Mouse (Mus musculus) kidney, embryonic 15.5 days (tissue): ENCODE measurements at regions not wholly inside any gene's neighbourhood (a gene's known extent, or its start where the extent isn't known, plus 50 kb on each side); places are given as distances from the start of the nearest gene placed in this dataset.
A peak's percentile ranks its signal among the peaks of the same experiment; 100 is the strongest.

Experiments
- ATAC-seq: fragments of 200-750 bp; cut with Nextera tagmentation; replicated peaks from 2 replicates; pipeline ENCODE4 v1.8.0; 2017; ENCODE audit warnings: moderate TSS enrichment; ENCODE audit not compliant: low FRiP score
- H3K27ac ChIP-seq: fragments of 300-500 bp; sonication (generic); 2 replicates; pipeline ENCODE4 v1.5.1; 2015; ENCODE audit warnings: mild to moderate bottlenecking, inconsistent platforms
- H3K27me3 ChIP-seq: fragments of 300-500 bp; sonication (generic); 2 replicates; pipeline ENCODE4 v1.6.1; 2015; ENCODE audit warnings: inconsistent platforms
- H3K36me3 ChIP-seq: fragments of 300-500 bp; sonication (generic); 2 replicates; pipeline ENCODE4 v1.6.1; 2015; ENCODE audit warnings: inconsistent platforms
- H3K4me1 ChIP-seq: fragments of 300-500 bp; sonication (generic); 2 replicates; pipeline ENCODE4 v1.6.1; 2015; ENCODE audit warnings: inconsistent platforms
- H3K4me2 ChIP-seq: fragments of 300-500 bp; sonication (generic); 2 replicates; pipeline ENCODE4 v1.6.1; 2015; ENCODE audit warnings: moderate library complexity, mild to moderate bottlenecking, inconsistent platforms
- H3K4me3 ChIP-seq: fragments of 300-500 bp; sonication (generic); replicated peaks from 2 replicates; pipeline ENCODE4 v1.5.1; 2015; ENCODE audit warnings: mild to moderate bottlenecking, inconsistent platforms
- H3K9ac ChIP-seq: fragments of 300-500 bp; sonication (generic); 2 replicates; pipeline ENCODE4 v1.6.1; 2015; ENCODE audit warnings: mild to moderate bottlenecking, inconsistent platforms
- H3K9me3 ChIP-seq: fragments of 300-500 bp; sonication (generic); replicated peaks from 2 replicates; pipeline ENCODE4 v1.6.1; 2016; ENCODE audit warnings: inconsistent platforms
- WGBS: fragments of 180-500 bp; shearing (Covaris S2); methylation state at CpG from one replicate; pipeline ENCODE4 v1.1.7; 2015; ENCODE audit warnings: mixed read lengths; 5-methylcytosine and 5-hydroxymethylcytosine counted together

GRCm38 (mm10) chr10:21218431-21218830 is 57.6 kb upstream of the Myb start:
- no peak overlapping the region for H3K9ac ChIP-seq
- H3K4me3 ChIP-seq = no peak overlapping the region
- no peaks in the 10 kb centered on the region for H3K4me1 ChIP-seq
- no peak for ATAC-seq
- H3K27ac ChIP-seq = no peak overlapping the region
- no peaks in the 10 kb centered on the region for H3K27me3 ChIP-seq
- WGBS = 76% methylated on average over 5 of the region's 5 CpGs
- no peak overlapping the region for H3K4me2 ChIP-seq
- no peaks in the 10 kb centered on the region for H3K36me3 ChIP-seq
- H3K9me3 ChIP-seq = no peaks in the 10 kb centered on the region

- H3K9ac ChIP-seq = no peak overlapping the region
- no peak for ATAC-seq
- H3K36me3 ChIP-seq = no peaks in the 10 kb centered on the region
- H3K4me1 ChIP-seq = no peaks in the 10 kb centered on the region
- WGBS = 92% methylated on average over 3 of the region's 3 CpGs
- H3K27ac ChIP-seq = no peak overlapping the region
- no peak overlapping the region for H3K4me2 ChIP-seq
- no peaks in the 10 kb centered on the region for H3K9me3 ChIP-seq
- H3K27me3 ChIP-seq = no peaks in the 10 kb centered on the region
- no peak overlapping the region for H3K4me3 ChIP-seq
Measured at GRCm38 (mm10) chr10:21220795-21221194, 60.0 kb upstream of the Myb start.

GRCm38 (mm10) chr10:21221290-21221926 is 60.6 kb upstream of the Myb start:
- H3K4me2 ChIP-seq = no peak overlapping the region
- ATAC-seq = no peak
- WGBS = 91% methylated on average over 4 of the region's 4 CpGs

GRCm38 (mm10) chr10:21222104-21223034 is 61.6 kb upstream of the Myb start:
- ATAC-seq = no peak
- no peaks in the 10 kb centered on the region for H3K36me3 ChIP-seq

More at GRCm38 (mm10) chr10:21221290-21221926, 60.6 kb upstream of the Myb start:
- Histone ChIP-seq H3K9ac (no peak overlapping the region), H3K9me3 (no peaks in the 10 kb centered on the region), H3K4me3 (no peak overlapping the region), H3K27me3 (no peaks in the 10 kb centered on the region), H3K4me1 (no peaks in the 10 kb centered on the region), H3K27ac (no peak overlapping the region), H3K36me3 (no peaks in the 10 kb centered on the region)

GRCm38 (mm10) chr10:21223104-21223910 is 62.5 kb upstream of the Myb start:
- H3K27ac ChIP-seq = no peak overlapping the region
- H3K9me3 ChIP-seq = no peaks in the 10 kb centered on the region
- no peak overlapping the region for H3K4me3 ChIP-seq
- 63% methylated on average over 8 of the region's 8 CpGs for WGBS
- H3K9ac ChIP-seq = no peak overlapping the region
- H3K4me1 ChIP-seq = no peaks in the 10 kb centered on the region
- H3K36me3 ChIP-seq = no peaks in the 10 kb centered on the region
- ATAC-seq = no peak
- H3K27me3 ChIP-seq = no peaks in the 10 kb centered on the region
- H3K4me2 ChIP-seq = no peak overlapping the region

More at GRCm38 (mm10) chr10:21222104-21223034, 61.6 kb upstream of the Myb start:
- no peak overlapping the region for H3K9ac ChIP-seq
- H3K27ac ChIP-seq = no peak overlapping the region
- no peaks in the 10 kb centered on the region for H3K4me1 ChIP-seq
- H3K4me2 ChIP-seq = no peak overlapping the region
- H3K4me3 ChIP-seq = no peak overlapping the region
- no peaks in the 10 kb centered on the region for H3K27me3 ChIP-seq
- 66% methylated on average over 9 of the region's 9 CpGs for WGBS
- H3K9me3 ChIP-seq = no peaks in the 10 kb centered on the region

- H3K4me3 ChIP-seq = no peak overlapping the region
- H3K4me2 ChIP-seq = no peak overlapping the region
- H3K9ac ChIP-seq = no peak overlapping the region
- H3K27ac ChIP-seq = no peak overlapping the region
- WGBS = 87% methylated on average over 5 of the region's 5 CpGs
- H3K4me1 ChIP-seq = no peaks in the 10 kb centered on the region
- no peaks in the 10 kb centered on the region for H3K36me3 ChIP-seq
- no peaks in the 10 kb centered on the region for H3K27me3 ChIP-seq
- no peak for ATAC-seq
- H3K9me3 ChIP-seq = no peaks in the 10 kb centered on the region
Measured at GRCm38 (mm10) chr10:21224229-21224628, 63.4 kb upstream of the Myb start.

GRCm38 (mm10) chr10:21226210-21226609 is 65.4 kb upstream of the Myb start:
- H3K4me2 ChIP-seq = no peak overlapping the region
- no peaks in the 10 kb centered on the region for H3K36me3 ChIP-seq
- H3K27me3 ChIP-seq = no peaks in the 10 kb centered on the region
- H3K9ac ChIP-seq = no peak overlapping the region
- no peak overlapping the region for H3K27ac ChIP-seq
- no peaks in the 10 kb centered on the region for H3K4me1 ChIP-seq
- no peaks in the 10 kb centered on the region for H3K9me3 ChIP-seq
- 66% methylated on average over 7 of the region's 7 CpGs for WGBS
- no peak overlapping the region for H3K4me3 ChIP-seq
- no peak for ATAC-seq

GRCm38 (mm10) chr10:21227764-21228163 is 67.0 kb upstream of the Myb start:
- H3K27me3 ChIP-seq = no peaks in the 10 kb centered on the region
- H3K9me3 ChIP-seq = no peaks in the 10 kb centered on the region
- H3K9ac ChIP-seq = no peak overlapping the region
- H3K4me3 ChIP-seq = no peak overlapping the region
- no peak for ATAC-seq
- H3K36me3 ChIP-seq = no peaks in the 10 kb centered on the region
- H3K27ac ChIP-seq = no peak overlapping the region
- no peak overlapping the region for H3K4me2 ChIP-seq
- 81% methylated on average over 9 of the region's 9 CpGs for WGBS
- no peaks in the 10 kb centered on the region for H3K4me1 ChIP-seq

- no peaks in the 10 kb centered on the region for H3K9me3 ChIP-seq
- no peak overlapping the region for H3K4me3 ChIP-seq
- ATAC-seq = peak; percentile 49; the same call in 1 of the 2 replicates
- H3K27me3 ChIP-seq = no peaks in the 10 kb centered on the region
- WGBS = 73% methylated on average over 7 of the region's 7 CpGs
- H3K4me2 ChIP-seq = no peak overlapping the region
- no peaks in the 10 kb centered on the region for H3K36me3 ChIP-seq
- H3K4me1 ChIP-seq = no peaks in the 10 kb centered on the region
- H3K27ac ChIP-seq = no peak overlapping the region
- no peak overlapping the region for H3K9ac ChIP-seq
Measured at GRCm38 (mm10) chr10:21228557-21228956, 67.2 kb upstream of the Hbs1l start.

- Histone ChIP-seq H3K4me2 (no peak overlapping the region), H3K4me3 (no peak overlapping the region), H3K9ac (no peak overlapping the region), H3K36me3 (no peaks in the 10 kb centered on the region), H3K9me3 (no peaks in the 10 kb centered on the region), H3K27ac (no peak overlapping the region), H3K4me1 (no peaks in the 10 kb centered on the region), H3K27me3 (no peaks in the 10 kb centered on the region)
- 44% methylated on average over 1 of the region's 1 CpGs for WGBS
- ATAC-seq = no peak
Measured at GRCm38 (mm10) chr10:21235172-21235571, 60.6 kb upstream of the Hbs1l start.

GRCm38 (mm10) chr10:21237000-21237399 is 58.8 kb upstream of the Hbs1l start:
- ATAC-seq = no peak
- Histone ChIP-seq H3K4me1 (no peaks in the 10 kb centered on the region), H3K9ac (no peak overlapping the region), H3K4me3 (no peak overlapping the region), H3K4me2 (no peak overlapping the region), H3K27ac (no peak overlapping the region), H3K27me3 (no peaks in the 10 kb centered on the region), H3K9me3 (no peaks in the 10 kb centered on the region), H3K36me3 (no peaks in the 10 kb centered on the region)
- 84% methylated on average over 1 of the region's 1 CpGs for WGBS

- no peaks in the 10 kb centered on the region for H3K9me3 ChIP-seq
- 60% methylated on average over 2 of the region's 2 CpGs for WGBS
- no peak for ATAC-seq
Measured at GRCm38 (mm10) chr10:21239451-21239850, 56.3 kb upstream of the Hbs1l start.

More at GRCm38 (mm10) chr10:21239451-21239850, 56.3 kb upstream of the Hbs1l start:
- Histone ChIP-seq H3K4me2 (no peak overlapping the region), H3K36me3 (no peaks in the 10 kb centered on the region), H3K4me1 (no peaks in the 10 kb centered on the region), H3K4me3 (no peak overlapping the region), H3K27me3 (no peaks in the 10 kb centered on the region), H3K27ac (no peak overlapping the region), H3K9ac (no peak overlapping the region)
